Mouse (Mus musculus): ENCODE measurements around the gene Tmem86a. TPM values are rescaled to one million over a fixed set of nuclear protein-coding genes. Genes with fewer than 3 reads are reported as not detected.
A peak's percentile ranks its signal among the peaks of the same experiment; 100 is the strongest.

The Tmem86a gene
- total RNA-seq, 1 experiment: 1.1 TPM

DNA sequence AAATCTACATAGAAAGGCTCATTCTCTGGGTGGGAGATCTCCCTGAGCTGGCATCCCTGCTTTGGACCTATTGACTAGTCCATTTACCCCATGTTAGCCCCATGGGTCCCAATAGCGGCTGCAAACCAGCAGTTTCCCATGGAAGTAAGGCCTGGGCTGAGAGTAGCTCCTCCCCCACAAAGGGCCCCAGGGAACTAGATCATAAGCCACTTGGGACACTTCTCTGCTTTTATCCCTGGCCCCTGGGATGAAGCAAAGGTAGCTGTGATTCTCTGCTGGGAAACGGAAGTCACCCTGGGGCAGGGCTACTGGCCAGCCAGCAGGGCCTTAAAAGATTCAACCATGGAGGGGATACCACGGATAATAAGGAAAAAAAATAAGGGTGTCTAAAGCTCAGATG, 26.3 kb downstream of the Tmem86a start:
- no peaks in the 10 kb centered on the region for H3K9me3 ChIP-seq (ENCODE audit: control insufficient read depth, insufficient read depth, low read depth, low read length)
- H3K9ac ChIP-seq (ENCODE audit: insufficient read depth, low read depth, low read length, poor library complexity, severe bottlenecking): no peak overlapping the region
- no peaks in the 10 kb centered on the region for H3K36me3 ChIP-seq (ENCODE audit: control insufficient read depth, insufficient read depth, low read length, poor library complexity, severe bottlenecking)
- TF ChIP-seq ZC3H11A (IDR thresholded peaks at IDR 0.05; ENCODE audit: borderline replicate concordance, low read depth, low read length): no peak
- no peak for TF ChIP-seq ZNF384 (IDR thresholded peaks at IDR 0.05; ENCODE audit: low read depth, low read length)
- TF ChIP-seq CHD2 (IDR thresholded peaks at IDR 0.05; ENCODE audit: low read depth, low read length): no peak
- TF ChIP-seq HCFC1 (IDR thresholded peaks at IDR 0.05; ENCODE audit: borderline replicate concordance, insufficient read depth, low read length): no peak
- TF ChIP-seq MAFK (IDR thresholded peaks at IDR 0.05; ENCODE audit: insufficient read depth, low read depth, low read length): no peak
- H3K4me3 ChIP-seq (ENCODE audit: insufficient read depth in 1 of 2, low read depth in 1 of 2, low read length in 2 of 2, poor library complexity in 1 of 2, severe bottlenecking in 1 of 2): no peak overlapping the region
- peaks cover 0 to 12% of the 10 kb centered on the region in 2 experiments; a peak in 2 of 4 replicates for H3K4me1 ChIP-seq (ENCODE audit: control insufficient read depth in 2 of 2, insufficient read depth in 2 of 2, low read length in 2 of 2, poor library complexity in 1 of 2)
- in situ Hi-C loops (cut with MboI; ENCODE audit: low sequenced_read_pairs in 2 of 2, unreplicated experiment in 2 of 2): no loop called here
- no peak overlapping the region for H3K27ac ChIP-seq (ENCODE audit: insufficient read depth, low read depth, low read length, poor library complexity, severe bottlenecking)
- DNase-seq (ENCODE audit: low read depth, low spot score): no peak

DNA sequence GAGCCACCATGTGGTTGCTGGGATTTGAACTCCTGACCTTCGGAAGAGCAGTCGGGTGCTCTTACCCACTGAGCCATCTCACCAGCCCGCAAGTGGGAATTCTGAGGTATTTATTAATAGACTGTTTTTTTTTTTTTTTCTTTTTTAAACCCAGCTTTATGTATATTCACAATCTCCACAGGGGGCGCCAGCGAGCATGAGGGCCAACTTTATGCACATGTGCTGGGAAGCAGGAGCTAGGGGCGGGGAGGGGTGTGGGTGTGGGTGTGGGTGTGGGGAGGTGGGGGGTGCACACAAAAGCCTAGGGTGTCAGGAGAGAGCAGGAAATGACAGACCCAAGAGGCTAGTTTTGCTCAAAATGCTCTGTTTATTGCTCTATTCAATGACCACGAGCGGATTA, 27.1 kb downstream of the Tmem86a start:
- Histone ChIP-seq H3K9ac (ENCODE audit: insufficient read depth, low read depth, low read length, poor library complexity, severe bottlenecking) (no peak overlapping the region), H3K9me3 (ENCODE audit: control insufficient read depth, insufficient read depth, low read depth, low read length) (no peaks in the 10 kb centered on the region), H3K4me3 (ENCODE audit: insufficient read depth in 1 of 2, low read depth in 1 of 2, low read length in 2 of 2, poor library complexity in 1 of 2, severe bottlenecking in 1 of 2) (no peak overlapping the region), H3K4me1 (ENCODE audit: control insufficient read depth in 2 of 2, insufficient read depth in 2 of 2, low read length in 2 of 2, poor library complexity in 1 of 2) (peaks cover 0 to 12% of the 10 kb centered on the region in 2 experiments; a peak in 2 of 4 replicates), H3K27ac (ENCODE audit: insufficient read depth, low read depth, low read length, poor library complexity, severe bottlenecking) (no peak overlapping the region), H3K36me3 (ENCODE audit: control insufficient read depth, insufficient read depth, low read length, poor library complexity, severe bottlenecking) (no peaks in the 10 kb centered on the region)
- in situ Hi-C loops (cut with MboI; ENCODE audit: low sequenced_read_pairs in 2 of 2, unreplicated experiment in 2 of 2): no loop called here
- TF ChIP-seq MAFK (IDR thresholded peaks at IDR 0.05; ENCODE audit: insufficient read depth, low read depth, low read length) (no peak), ZNF384 (IDR thresholded peaks at IDR 0.05; ENCODE audit: low read depth, low read length) (no peak), HCFC1 (IDR thresholded peaks at IDR 0.05; ENCODE audit: borderline replicate concordance, insufficient read depth, low read length) (no peak), CHD2 (IDR thresholded peaks at IDR 0.05; ENCODE audit: low read depth, low read length) (no peak), ZC3H11A (IDR thresholded peaks at IDR 0.05; ENCODE audit: borderline replicate concordance, low read depth, low read length) (no peak)
- DNase-seq (ENCODE audit: low read depth, low spot score): no peak

DNA sequence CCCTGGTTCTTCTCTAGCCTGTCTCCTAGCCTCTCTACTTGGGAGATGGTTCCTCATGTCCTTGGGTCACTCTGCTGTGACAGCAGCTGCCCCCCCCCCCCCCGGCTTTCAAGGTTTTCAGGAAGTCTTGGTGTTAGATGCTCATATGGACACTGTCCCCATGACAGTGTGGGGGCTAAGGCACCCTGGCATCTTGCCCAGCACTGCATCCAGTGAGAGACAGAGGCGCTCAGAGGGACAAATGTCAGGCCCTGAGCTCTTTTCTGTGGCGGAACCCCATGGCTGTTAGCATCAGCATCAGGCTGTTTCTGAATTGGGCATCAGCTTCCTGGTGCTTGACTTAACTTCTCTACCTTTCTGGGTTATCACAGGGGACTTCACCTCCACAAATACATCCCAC, 30.5 kb downstream of the Tmem86a start:
- in situ Hi-C loops (cut with MboI; ENCODE audit: low sequenced_read_pairs in 2 of 2, unreplicated experiment in 2 of 2): no loop called here
- no peaks in the 10 kb centered on the region for H3K9me3 ChIP-seq (ENCODE audit: control insufficient read depth, insufficient read depth, low read depth, low read length)
- TF ChIP-seq ZC3H11A (IDR thresholded peaks at IDR 0.05; ENCODE audit: borderline replicate concordance, low read depth, low read length) (no peak), HCFC1 (IDR thresholded peaks at IDR 0.05; ENCODE audit: borderline replicate concordance, insufficient read depth, low read length) (no peak), CHD2 (IDR thresholded peaks at IDR 0.05; ENCODE audit: low read depth, low read length) (no peak), MAFK (IDR thresholded peaks at IDR 0.05; ENCODE audit: insufficient read depth, low read depth, low read length) (no peak)
- H3K4me3 ChIP-seq (ENCODE audit: insufficient read depth in 1 of 2, low read depth in 1 of 2, low read length in 2 of 2, poor library complexity in 1 of 2, severe bottlenecking in 1 of 2): no peak overlapping the region
- H3K27ac ChIP-seq (ENCODE audit: insufficient read depth, low read depth, low read length, poor library complexity, severe bottlenecking): no peak overlapping the region
- no peaks in the 10 kb centered on the region for H3K36me3 ChIP-seq (ENCODE audit: control insufficient read depth, insufficient read depth, low read length, poor library complexity, severe bottlenecking)
- no peak for DNase-seq (ENCODE audit: low read depth, low spot score)
- H3K4me1 ChIP-seq (ENCODE audit: control insufficient read depth in 2 of 2, insufficient read depth in 2 of 2, low read length in 2 of 2, poor library complexity in 1 of 2): peaks cover 0 to 10% of the 10 kb centered on the region in 2 experiments; a peak in 2 of 4 replicates
- no peak overlapping the region for H3K9ac ChIP-seq (ENCODE audit: insufficient read depth, low read depth, low read length, poor library complexity, severe bottlenecking)

DNA sequence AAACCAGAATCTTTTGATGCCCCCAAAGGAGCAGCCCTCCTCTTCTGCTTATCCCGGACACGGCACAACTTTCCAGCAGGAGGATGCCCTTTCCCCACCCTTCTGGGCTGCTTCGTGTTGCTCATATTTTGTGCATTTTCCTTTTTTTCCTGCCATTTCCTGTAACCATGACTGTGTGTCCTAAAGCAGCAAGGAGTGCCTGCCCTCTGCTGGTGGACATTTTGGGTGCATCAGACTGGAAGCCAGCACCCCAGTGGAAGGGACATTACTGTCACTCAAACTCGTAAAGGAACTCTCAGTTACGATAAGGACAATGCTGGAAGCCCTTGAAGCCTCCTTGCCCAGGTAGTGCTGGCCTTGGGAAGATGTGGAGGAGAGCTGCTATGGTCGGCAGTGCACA, 30.9 kb downstream of the Tmem86a start:
- Histone ChIP-seq H3K27ac (ENCODE audit: insufficient read depth, low read depth, low read length, poor library complexity, severe bottlenecking) (no peak overlapping the region), H3K4me3 (ENCODE audit: insufficient read depth in 1 of 2, low read depth in 1 of 2, low read length in 2 of 2, poor library complexity in 1 of 2, severe bottlenecking in 1 of 2) (no peak overlapping the region), H3K9ac (ENCODE audit: insufficient read depth, low read depth, low read length, poor library complexity, severe bottlenecking) (no peak overlapping the region), H3K36me3 (ENCODE audit: control insufficient read depth, insufficient read depth, low read length, poor library complexity, severe bottlenecking) (no peaks in the 10 kb centered on the region), H3K9me3 (ENCODE audit: control insufficient read depth, insufficient read depth, low read depth, low read length) (no peaks in the 10 kb centered on the region), H3K4me1 (ENCODE audit: control insufficient read depth in 2 of 2, insufficient read depth in 2 of 2, low read length in 2 of 2, poor library complexity in 1 of 2) (peaks cover 0 to 10% of the 10 kb centered on the region in 2 experiments; a peak in 2 of 4 replicates)
- DNase-seq (ENCODE audit: low read depth, low spot score): no peak
- TF ChIP-seq HCFC1 (IDR thresholded peaks at IDR 0.05; ENCODE audit: borderline replicate concordance, insufficient read depth, low read length) (no peak), ZC3H11A (IDR thresholded peaks at IDR 0.05; ENCODE audit: borderline replicate concordance, low read depth, low read length) (0 out of 2 replicates have a peak, but pooled peaks have one; percentile 32)
- in situ Hi-C loops (cut with MboI; ENCODE audit: low sequenced_read_pairs in 2 of 2, unreplicated experiment in 2 of 2): no loop called here

DNA sequence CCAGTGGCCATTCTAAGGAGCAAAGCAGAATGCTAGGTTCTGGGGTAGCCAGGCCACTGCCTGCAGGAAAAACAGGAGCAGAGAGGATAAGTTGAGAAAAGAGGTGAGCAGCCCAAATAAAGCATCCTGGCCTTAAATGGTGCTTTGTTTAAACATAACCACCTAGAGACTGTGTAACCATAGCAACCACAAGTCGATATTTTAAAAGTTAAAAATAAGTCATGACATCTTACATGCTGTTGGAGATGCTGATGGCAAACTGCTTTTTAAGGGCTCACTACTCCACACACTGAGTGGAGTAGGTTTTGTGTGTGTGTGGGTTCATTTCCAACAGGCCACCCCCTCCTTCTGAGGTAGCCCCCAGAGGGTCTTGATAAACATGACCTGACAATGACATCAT, 34.7 kb downstream of the Tmem86a start:
- in situ Hi-C loops (cut with MboI; ENCODE audit: low sequenced_read_pairs in 2 of 2, unreplicated experiment in 2 of 2): no loop called here
- TF ChIP-seq HCFC1 (IDR thresholded peaks at IDR 0.05; ENCODE audit: borderline replicate concordance, insufficient read depth, low read length): no peak
- no peak for TF ChIP-seq ZC3H11A (IDR thresholded peaks at IDR 0.05; ENCODE audit: borderline replicate concordance, low read depth, low read length)
- TF ChIP-seq CHD2 (IDR thresholded peaks at IDR 0.05; ENCODE audit: low read depth, low read length): no peak
- Histone ChIP-seq H3K36me3 (ENCODE audit: control insufficient read depth, insufficient read depth, low read length, poor library complexity, severe bottlenecking) (no peaks in the 10 kb centered on the region), H3K9me3 (ENCODE audit: control insufficient read depth, insufficient read depth, low read depth, low read length) (no peaks in the 10 kb centered on the region), H3K9ac (ENCODE audit: insufficient read depth, low read depth, low read length, poor library complexity, severe bottlenecking) (no peak overlapping the region), H3K4me1 (ENCODE audit: control insufficient read depth in 2 of 2, insufficient read depth in 2 of 2, low read length in 2 of 2, poor library complexity in 1 of 2) (no peaks in the 10 kb centered on the region), H3K27ac (ENCODE audit: insufficient read depth, low read depth, low read length, poor library complexity, severe bottlenecking) (no peak overlapping the region), H3K4me3 (ENCODE audit: insufficient read depth in 1 of 2, low read depth in 1 of 2, low read length in 2 of 2, poor library complexity in 1 of 2, severe bottlenecking in 1 of 2) (no peak overlapping the region)
- no peak for DNase-seq (ENCODE audit: low read depth, low spot score)
